Mouse (Mus musculus): ENCODE measurements around the gene Nav3.

The Nav3 gene

DNA sequence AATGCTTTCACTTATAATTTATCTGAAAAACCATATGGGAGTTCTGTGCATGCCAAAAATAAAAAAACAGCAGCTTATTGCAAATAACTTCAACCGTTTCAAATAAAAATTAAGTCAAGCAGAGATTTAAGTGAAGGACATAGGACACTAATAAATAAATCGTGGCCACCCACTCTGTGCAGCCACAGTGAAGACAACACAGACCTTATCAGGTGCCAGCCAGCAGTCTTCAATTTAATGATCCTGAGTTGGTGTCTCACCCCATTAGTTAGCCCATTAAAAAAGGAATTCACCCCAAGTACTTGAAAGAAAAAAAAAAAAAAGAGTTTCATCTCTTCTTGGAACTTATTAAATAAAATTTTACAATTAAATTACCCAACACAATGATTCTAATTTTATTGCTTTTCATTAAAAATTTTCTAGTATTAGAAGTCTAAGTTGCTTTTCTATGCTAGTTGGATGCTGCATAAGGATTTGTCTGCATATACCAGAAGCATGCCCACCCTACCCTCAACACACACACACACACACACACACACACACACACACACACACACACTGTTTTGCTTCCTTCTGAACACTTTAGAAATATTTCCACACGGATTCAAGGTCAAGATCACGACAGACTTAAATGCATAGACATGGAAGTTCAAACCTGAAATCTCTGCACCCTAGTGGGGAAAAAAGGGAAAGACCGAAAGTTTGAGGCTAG, 649.1 kb downstream of the Nav3 start:
- no peak for DNase-seq (ENCODE audit: low spot score)

DNA sequence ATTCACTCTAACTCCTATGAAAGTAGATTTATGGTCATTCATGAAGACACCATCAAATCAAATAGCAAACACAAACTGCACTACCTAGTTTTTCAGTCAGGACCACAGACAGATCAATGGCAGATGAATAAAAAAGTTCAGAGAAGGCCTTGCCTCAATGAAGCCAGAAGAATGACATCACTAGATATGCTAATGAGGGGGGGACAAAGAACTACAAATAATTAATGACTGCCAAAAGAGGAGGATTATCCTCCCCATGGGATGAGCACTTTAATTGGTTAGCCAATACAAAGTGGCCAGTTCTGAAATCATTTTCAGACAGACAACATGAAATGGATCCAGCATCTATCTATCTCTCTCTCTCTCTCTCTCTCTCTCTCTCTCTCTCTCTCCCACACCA, 652.6 kb downstream of the Nav3 start:
- DNase-seq (ENCODE audit: low spot score) = no peak

GRCm38 (mm10) chr10:109802236-109802635, 653.8 kb downstream of the Nav3 start:
- DNase-seq (ENCODE audit: low spot score) = no peak

- DNase-seq (ENCODE audit: low spot score) = no peak
Observed at GRCm38 (mm10) chr10:109799246-109799645, 656.8 kb downstream of the Nav3 start.

DNA sequence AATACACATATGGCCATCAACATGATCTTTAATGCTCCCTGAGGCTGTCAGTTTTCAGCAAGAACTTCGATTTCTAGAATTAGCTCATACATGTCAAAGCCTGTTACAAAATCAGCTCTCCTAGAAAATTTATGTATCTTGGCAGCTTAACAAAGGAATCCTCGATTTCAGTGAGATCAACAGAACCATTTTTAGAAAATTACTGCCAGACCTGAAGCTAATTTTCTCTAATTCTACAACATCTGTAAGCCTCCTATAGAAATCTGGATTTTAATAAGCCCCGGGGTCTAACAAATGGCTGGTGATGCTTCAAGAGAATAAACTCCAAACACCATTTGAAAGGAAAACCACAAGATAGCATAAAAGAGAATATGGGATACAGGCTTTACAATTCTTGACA, 659.0 kb downstream of the Nav3 start:
- DNase-seq (ENCODE audit: low spot score) = peak; percentile 28

- no peak for DNase-seq (ENCODE audit: low spot score)
Observed at GRCm38 (mm10) chr10:109793491-109793890, 662.5 kb downstream of the Nav3 start.

DNA sequence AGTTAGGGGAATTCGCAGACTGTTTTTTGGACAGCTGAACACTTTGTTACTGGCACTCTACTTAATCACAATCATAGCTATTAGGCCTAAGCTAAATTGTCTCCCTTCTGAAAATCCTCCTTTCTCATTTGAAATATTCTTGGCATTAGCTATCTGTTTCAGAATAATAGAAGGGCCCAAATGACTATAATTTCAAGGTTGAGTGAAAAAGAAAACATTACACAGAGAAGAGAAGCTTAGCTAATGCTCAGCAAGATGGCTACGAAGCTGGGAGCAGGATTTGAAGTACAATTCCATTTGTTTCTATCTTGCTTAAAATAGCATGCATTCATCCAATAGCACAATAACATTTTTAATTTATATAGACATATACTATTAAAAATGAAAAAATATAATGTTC, 667.3 kb downstream of the Nav3 start:
- DNase-seq (ENCODE audit: low spot score) = no peak

GRCm38 (mm10) chr10:109779109-109779508, 676.9 kb downstream of the Nav3 start:
- no peak for DNase-seq (ENCODE audit: low spot score)

GRCm38 (mm10) chr10:109769092-109769491, 686.9 kb downstream of the Nav3 start:
- DNase-seq (ENCODE audit: low spot score) = no peak

GRCm38 (mm10) chr10:109765650-109766049, 690.4 kb downstream of the Nav3 start:
- DNase-seq (ENCODE audit: low spot score) = peak; percentile 79

DNA sequence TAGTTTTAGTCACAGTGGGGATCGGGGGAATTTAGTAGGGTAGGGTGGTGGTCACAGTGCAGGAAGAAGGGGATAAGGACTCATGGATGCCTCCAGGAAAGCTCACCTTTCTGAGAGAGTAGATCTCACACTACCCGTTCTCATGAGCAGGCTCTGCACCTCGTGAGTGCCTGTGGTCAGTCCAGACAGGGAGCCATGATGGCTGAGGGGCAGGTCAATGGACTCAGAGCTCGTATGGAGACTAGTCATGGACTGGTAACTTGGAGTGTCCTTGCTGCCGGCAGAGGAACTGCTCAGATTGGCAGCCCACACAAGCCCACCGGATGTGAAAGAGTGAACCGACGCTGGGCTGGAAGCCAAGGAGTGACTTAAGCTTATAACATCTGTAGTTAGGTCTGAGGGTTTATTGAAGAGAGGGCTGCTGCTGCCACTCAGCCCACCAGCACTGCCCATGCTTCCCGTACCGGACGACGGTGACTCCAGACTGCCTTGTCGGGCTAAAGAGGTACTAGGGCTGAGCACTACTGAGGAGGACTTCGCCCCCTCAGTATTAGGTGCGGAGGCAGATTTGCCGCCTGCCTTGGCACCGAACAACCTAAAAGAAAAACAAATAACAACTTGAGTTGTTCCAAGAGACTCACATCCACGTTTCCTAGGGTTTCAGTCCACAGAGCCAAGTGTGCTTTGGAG, 691.4 kb downstream of the Nav3 start:
- no peak for DNase-seq (ENCODE audit: low spot score)

DNA sequence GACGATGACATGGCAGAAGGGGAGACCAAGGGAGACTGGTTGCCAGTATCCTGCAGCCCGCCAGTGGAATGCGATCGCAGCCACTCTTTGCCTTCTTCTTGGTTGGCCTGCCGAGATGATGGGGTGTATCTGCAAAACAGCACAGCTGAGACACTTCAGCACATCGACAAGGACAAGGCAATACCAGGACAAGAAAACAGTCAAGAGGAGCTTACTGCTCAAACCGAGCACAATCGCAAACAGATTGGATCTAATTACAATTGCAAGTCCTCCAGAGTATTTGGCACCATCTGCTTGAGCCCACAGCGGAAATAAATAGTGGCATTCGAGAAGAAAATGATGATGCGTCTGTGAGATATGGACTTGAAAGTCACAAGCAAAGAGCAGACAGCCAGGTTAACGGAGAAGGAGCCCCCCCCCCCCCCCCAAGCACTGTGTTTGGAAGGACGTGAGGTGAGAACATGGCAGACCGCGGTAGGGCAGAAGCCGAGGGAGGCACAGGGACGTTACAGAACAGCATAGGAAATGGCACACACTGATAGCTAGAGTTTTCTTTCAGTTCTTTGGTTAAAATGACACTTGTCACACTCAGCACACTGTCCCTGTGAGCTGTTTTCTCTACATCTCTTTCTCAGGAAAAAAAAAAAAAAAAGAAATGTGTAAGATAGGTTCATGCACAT, 696.9 kb downstream of the Nav3 start:
- no peak for DNase-seq (ENCODE audit: low spot score)

DNA sequence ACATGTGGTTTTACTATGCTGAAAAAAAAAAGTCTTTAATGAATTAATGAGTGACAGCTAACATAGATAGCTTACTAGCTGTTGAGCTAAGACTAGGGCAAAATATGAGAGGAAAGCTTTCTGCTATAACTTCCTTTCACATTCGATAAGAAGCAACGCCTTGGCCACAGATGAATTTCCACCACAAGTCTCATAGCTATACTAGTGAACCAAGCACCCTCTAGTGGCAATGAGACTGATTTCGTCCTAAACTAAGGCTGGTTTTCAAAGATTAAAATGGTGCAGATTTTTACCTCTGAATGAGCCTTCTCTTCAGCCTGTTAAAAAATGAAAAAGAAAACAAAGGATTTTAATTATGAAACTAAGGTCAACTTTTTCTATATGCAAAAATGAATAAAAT, 709.1 kb downstream of the Nav3 start:
- peak; percentile 65 for DNase-seq (ENCODE audit: low spot score)

DNA sequence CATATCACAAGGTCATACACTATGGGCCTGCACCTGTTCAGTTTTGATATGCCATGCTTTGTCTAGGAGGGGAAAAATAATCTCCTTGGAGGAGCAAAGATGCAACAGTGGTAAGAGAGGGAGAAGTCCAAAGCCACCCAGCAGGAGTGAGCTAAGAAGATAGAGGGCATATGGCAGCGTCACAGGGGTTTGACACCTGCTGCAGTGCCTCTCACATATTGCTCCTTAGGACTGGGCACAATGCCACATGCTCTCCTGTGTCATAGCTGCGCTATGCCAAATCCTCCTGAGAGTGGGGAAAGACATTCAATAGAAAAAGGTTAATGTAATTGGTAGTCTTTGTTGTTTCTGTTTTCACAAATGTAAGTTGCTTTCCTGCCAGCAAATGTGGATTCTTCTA, 714.3 kb downstream of the Nav3 start:
- DNase-seq (ENCODE audit: low spot score) = no peak

DNA sequence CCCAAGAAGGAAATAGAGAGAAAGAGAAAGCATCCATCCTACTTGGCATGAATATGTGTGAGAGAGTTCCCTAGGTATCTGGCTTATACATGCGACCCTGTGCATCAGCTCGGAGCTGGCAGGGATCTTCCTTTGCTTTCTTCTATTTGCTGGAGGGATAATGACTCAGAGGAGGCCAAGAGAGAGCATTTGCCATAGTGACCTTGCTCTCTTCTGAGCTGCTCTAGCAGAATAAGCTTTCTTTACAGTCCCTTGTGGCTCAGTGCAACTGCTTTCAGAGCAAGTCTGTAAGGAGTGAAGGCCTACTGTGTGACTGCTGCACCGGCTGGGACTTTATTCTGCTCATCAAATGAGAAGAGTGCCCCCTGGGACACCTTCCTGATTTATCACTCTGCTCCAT, 715.7 kb downstream of the Nav3 start:
- no peak for DNase-seq (ENCODE audit: low spot score)

DNA sequence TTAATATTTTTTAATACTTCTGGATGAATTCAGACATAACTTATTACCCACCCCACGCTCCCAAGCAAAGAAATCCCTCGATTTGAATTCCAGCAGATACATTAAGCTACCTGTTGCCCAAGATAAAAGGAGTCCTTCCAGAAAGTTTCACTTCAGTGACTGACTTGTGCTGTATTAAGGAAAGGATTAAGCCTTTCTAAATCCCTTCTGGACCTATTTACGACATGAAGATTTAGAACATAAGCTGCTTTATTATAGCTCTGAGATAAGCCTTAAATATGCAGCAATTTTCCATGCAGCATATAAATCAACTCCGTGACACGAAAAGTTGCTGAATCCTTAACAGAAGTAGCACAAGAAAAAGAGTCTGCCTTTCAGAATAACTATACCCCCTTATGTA, 732.4 kb downstream of the Nav3 start:
- DNase-seq (ENCODE audit: low spot score) = no peak

GRCm38 (mm10) chr10:109718808-109719207, 737.2 kb downstream of the Nav3 start:
- no peak for DNase-seq (ENCODE audit: low spot score)

- no peak for DNase-seq (ENCODE audit: low spot score)
Observed at GRCm38 (mm10) chr10:109718390-109718789, 737.6 kb downstream of the Nav3 start.

GRCm38 (mm10) chr10:109713001-109713400, 743.0 kb downstream of the Nav3 start:
- DNase-seq (ENCODE audit: low spot score) = peak; percentile 67

- DNase-seq (ENCODE audit: low spot score) = no peak
Observed at GRCm38 (mm10) chr10:109699771-109700335, 756.2 kb downstream of the Nav3 start.

GRCm38 (mm10) chr10:109690564-109690963, 765.4 kb downstream of the Nav3 start:
- no peak for DNase-seq (ENCODE audit: low spot score)

DNA sequence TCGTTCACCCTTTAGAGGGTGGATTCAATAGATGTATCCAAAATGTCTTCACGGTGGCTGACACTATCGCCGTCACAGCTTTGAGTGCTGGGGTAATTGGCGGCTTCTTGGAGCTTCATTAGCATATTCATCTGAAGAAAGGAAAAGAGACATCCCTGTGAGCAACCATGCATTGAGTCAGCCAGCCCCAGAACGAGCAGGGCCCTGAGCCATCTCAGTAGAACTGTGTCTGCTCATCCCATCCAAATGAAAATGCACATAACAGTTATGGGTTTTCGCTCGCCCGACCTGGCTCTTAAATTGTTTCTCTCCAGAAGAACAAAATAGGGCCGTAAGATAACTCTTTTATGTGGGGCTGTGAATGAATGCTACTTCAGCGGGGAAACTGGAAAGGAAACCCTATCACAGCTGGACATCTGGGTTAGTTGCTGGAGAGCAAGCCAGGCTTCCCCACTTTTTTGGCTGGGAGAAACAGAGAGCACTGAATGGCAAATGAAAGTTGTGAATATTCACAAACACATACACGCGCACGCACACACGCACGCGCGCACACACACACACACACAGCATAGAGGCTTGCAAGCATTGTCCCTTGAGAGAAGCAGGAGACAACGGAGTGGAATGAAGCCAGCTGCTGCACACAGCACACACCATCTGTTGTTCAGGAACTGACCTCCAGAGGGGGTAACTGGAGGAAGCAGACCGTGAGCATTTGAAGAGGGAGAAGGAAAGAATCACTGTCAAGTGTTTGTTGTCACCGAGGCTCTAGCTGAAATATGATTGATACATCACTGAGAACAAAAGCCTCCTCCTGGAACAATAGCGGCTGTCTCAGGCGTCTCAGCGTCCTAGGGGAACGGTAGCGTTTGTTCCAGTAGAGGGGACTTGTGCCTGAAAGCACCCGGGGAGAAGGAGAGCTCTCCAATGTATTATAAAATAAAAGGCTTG, 771.6 kb downstream of the Nav3 start:
- peak; percentile 72 for DNase-seq (ENCODE audit: low spot score)
